Mouse (Mus musculus): Measurements from ENCODE around the gene Prss43. TPM values are rescaled to one million over a fixed set of nuclear protein-coding genes. Genes with fewer than 3 reads are reported as not detected.
A peak's percentile ranks its signal among the peaks of the same experiment; 100 is the strongest.

The Prss43 gene
- total and polyA plus RNA-seq, 3 experiments: not detected

DNA sequence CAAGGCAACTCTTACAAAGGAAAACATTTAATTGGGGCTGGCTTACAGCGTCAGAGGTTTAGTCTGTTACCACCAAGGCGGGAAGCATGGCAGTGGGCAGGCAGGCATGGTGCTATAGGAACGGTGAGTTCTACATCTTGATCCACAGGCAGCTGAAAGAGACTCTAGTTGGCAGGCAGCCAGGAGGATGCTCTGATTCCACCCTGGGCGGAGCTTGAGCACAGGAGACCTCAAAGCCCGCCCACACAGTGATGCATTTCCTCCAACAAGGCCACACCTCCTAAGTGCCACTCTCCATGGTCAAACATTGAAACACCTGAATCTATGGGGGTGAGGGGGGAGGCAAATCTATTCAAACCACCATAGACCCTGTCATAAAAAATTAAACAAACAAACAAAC lies 6.5 kb downstream of the Prss43 start:
- Histone ChIP-seq H3K79me2 (ENCODE audit: control insufficient read depth, insufficient read depth, low read length, poor library complexity) (no peaks in the 10 kb centered on the region), H3K4me1 (ENCODE audit: control insufficient read depth in 1 of 2, insufficient read depth in 2 of 2, low read length in 2 of 2) (no peaks in the 10 kb centered on the region), H3K9me3 (replicated peaks; ENCODE audit: insufficient read depth, low read length) (no peaks in the 10 kb centered on the region), H3K27ac (ENCODE audit: control insufficient read depth, low read depth, low read length) (no peak overlapping the region), H3K27me3 (ENCODE audit: control insufficient read depth in 1 of 2, insufficient read depth in 2 of 2, low read length in 2 of 2) (no peaks in the 10 kb centered on the region), H3K4me3 (ENCODE audit: control insufficient read depth in 1 of 2, insufficient read depth in 1 of 2, low read depth in 2 of 2, low read length in 2 of 2) (no peak overlapping the region), H3K9ac (ENCODE audit: control insufficient read depth, low read depth, low read length, poor library complexity, severe bottlenecking) (no peak overlapping the region), H3K36me3 (ENCODE audit: control insufficient read depth in 1 of 2, insufficient read depth in 2 of 2, low read length in 2 of 2) (no peaks in the 10 kb centered on the region)
- peak; percentile 23 for DNase-seq (ENCODE audit: low read depth, low spot score)
- no peak for TF ChIP-seq EP300 (IDR thresholded peaks at IDR 0.05; ENCODE audit: low read depth in 1 of 2, low read length in 2 of 2)
- TF ChIP-seq RCOR1 (IDR thresholded peaks at IDR 0.05; ENCODE audit: low read depth, low read length): no peak

DNA sequence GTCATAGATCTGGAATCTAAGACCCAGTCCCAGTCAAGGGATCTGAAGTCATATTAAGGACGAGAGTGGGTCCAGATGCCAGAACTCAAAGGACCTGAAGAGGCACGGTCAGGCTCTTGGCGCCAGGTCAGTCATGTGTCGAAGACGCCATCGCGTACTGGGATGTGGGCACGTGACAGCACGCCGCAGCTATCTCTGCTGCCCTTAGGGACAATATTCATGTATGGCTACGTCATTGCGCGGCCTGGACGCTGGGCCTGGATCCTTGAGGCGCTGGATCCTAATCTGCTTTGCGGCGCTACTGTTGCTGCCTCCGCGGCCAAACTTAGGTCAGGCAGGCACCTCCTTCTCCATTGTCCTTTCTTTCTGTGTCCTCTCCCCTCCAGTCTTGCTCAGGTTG lies 7.9 kb downstream of the Prss43 start, which contains the start of gene Prss45:
Prss45 (plus strand) TSS at position 178 of the 400 bp plus-strand sequence.
- H3K27ac ChIP-seq (ENCODE audit: control insufficient read depth, low read depth, low read length): no peak within 1 kb of the TSS
- no peaks in the 10 kb centered on the region for H3K36me3 ChIP-seq (ENCODE audit: control insufficient read depth in 1 of 2, insufficient read depth in 2 of 2, low read length in 2 of 2)
- no peaks in the 10 kb centered on the region for H3K27me3 ChIP-seq (ENCODE audit: control insufficient read depth in 1 of 2, insufficient read depth in 2 of 2, low read length in 2 of 2)
- H3K9ac ChIP-seq (ENCODE audit: control insufficient read depth, low read depth, low read length, poor library complexity, severe bottlenecking): no peak within 1 kb of the TSS
- H3K79me2 ChIP-seq (ENCODE audit: control insufficient read depth, insufficient read depth, low read length, poor library complexity): no peaks in the 10 kb centered on the region
- H3K9me3 ChIP-seq (replicated peaks; ENCODE audit: insufficient read depth, low read length): no peaks in the 10 kb centered on the region
- TF ChIP-seq KAT2A (conservative IDR thresholded peaks at IDR 0.05; ENCODE audit: low read depth, low read length) (no peak), ZNF384 (IDR thresholded peaks at IDR 0.05; ENCODE audit: low read depth, low read length) (no peak), USF1 (IDR thresholded peaks at IDR 0.05; ENCODE audit: low read depth, low read length) (no peak), ZMIZ1 (IDR thresholded peaks at IDR 0.05; ENCODE audit: low read depth, low read length) (no peak), TBP (IDR thresholded peaks at IDR 0.05; ENCODE audit: low read depth, low read length) (no peak), JUND (IDR thresholded peaks at IDR 0.05; ENCODE audit: low read depth, low read length) (no peak), MXI1 (IDR thresholded peaks at IDR 0.05; ENCODE audit: low read depth, low read length) (no peak), POLR2A (IDR thresholded peaks at IDR 0.05; ENCODE audit: control insufficient read depth in 1 of 2, insufficient read depth in 1 of 2, low read depth in 1 of 2, low read length in 2 of 2, poor library complexity in 1 of 2) (no peak), MEF2A (IDR thresholded peaks at IDR 0.05; ENCODE audit: extremely low read depth, insufficient replicate concordance, low read depth, low read length, poor library complexity, severe bottlenecking) (no peak), GATA1 (IDR thresholded peaks at IDR 0.05; ENCODE audit: low read depth, low read length) (no peak), ZKSCAN1 (IDR thresholded peaks at IDR 0.05; ENCODE audit: low read depth, low read length) (no peak), RAD21 (IDR thresholded peaks at IDR 0.05; ENCODE audit: low read depth, low read length) (no peak), ETS1 (IDR thresholded peaks at IDR 0.05; ENCODE audit: low read depth, low read length) (no peak), MAX (IDR thresholded peaks at IDR 0.05; ENCODE audit: low read length) (no peak), EP300 (IDR thresholded peaks at IDR 0.05; ENCODE audit: low read depth in 1 of 2, low read length in 2 of 2) (no peak), HCFC1 (IDR thresholded peaks at IDR 0.05; ENCODE audit: low read depth, low read length) (no peak), USF2 (IDR thresholded peaks at IDR 0.05; ENCODE audit: borderline replicate concordance in 1 of 2, insufficient read depth in 1 of 2, low read depth in 1 of 2, low read length in 2 of 2) (no peak)
- no peak for DNase-seq (ENCODE audit: low read depth, low spot score)
- no peak within 1 kb of the TSS for H3K4me3 ChIP-seq (ENCODE audit: control insufficient read depth in 1 of 2, insufficient read depth in 1 of 2, low read depth in 2 of 2, low read length in 2 of 2)
- H3K4me1 ChIP-seq (ENCODE audit: control insufficient read depth in 1 of 2, insufficient read depth in 2 of 2, low read length in 2 of 2): no peaks in the 10 kb centered on the region
